10 mouse cellular contexts compared by ENCODE assay signal in genomic region chr13:59972093-59972427, GRCm38 (mm10).
A peak's percentile ranks its signal among the peaks of the same experiment; 100 is the strongest.
DNase-seq lines count a peak whose midpoint lies in the region; ATAC-seq and TF ChIP-seq lines count a peak whose summit lies in the region.
"Had no signal": no experiment of that assay in that cellular context is flagged by ENCODE, and none has a peak within 500 bp of the region (broad histone marks: within the 10 kb centered on the region; RNA-seq: fewer than 3 reads in every experiment).

No protein-coding gene starts in this region.

- no peaks in the 10 kb centered on the region for H3K9me3 ChIP-seq in forebrain, embryonic 11.5 days (ENCODE audit: control insufficient read depth, low read length)
- no peaks in the 10 kb centered on the region for H3K9me3 ChIP-seq in hindbrain, embryonic 14.5 days (ENCODE audit: control insufficient read depth, low read length)
- H3K9me3 ChIP-seq in midbrain, embryonic 15.5 days: no peaks in the 10 kb centered on the region
- no peaks in the 10 kb centered on the region for H3K9me3 ChIP-seq in liver, embryonic 11.5 days (ENCODE audit: control insufficient read depth, low read length)
- H3K9me3 ChIP-seq: liver, embryonic 12.5 days had no signal

- H3K27me3 ChIP-seq in forebrain, embryonic 11.5 days (ENCODE audit: control insufficient read depth, insufficient read depth, low read length): 0 out of 2 replicates have a peak, but pooled peaks cover 2% of the 10 kb centered on the region
- no peaks in the 10 kb centered on the region for H3K27me3 ChIP-seq in hindbrain, embryonic 14.5 days (ENCODE audit: control insufficient read depth, insufficient read depth, low read length)
- peaks cover 12% of the 10 kb centered on the region; the same call in 1 of the 2 replicates for H3K27me3 ChIP-seq in midbrain, embryonic 15.5 days (replicated peaks)
- H3K27me3 ChIP-seq in liver, embryonic 11.5 days (replicated peaks; ENCODE audit: control insufficient read depth, insufficient read depth, low read length): peaks cover 18% of the 10 kb centered on the region

- H3K36me3 ChIP-seq in forebrain, embryonic 11.5 days (ENCODE audit: control insufficient read depth, insufficient read depth, low read length): no peaks in the 10 kb centered on the region
- H3K36me3 ChIP-seq in hindbrain, embryonic 14.5 days (replicated peaks; ENCODE audit: control insufficient read depth, insufficient read depth): no peaks in the 10 kb centered on the region
- no peaks in the 10 kb centered on the region for H3K36me3 ChIP-seq in midbrain, embryonic 15.5 days (replicated peaks)
- no peaks in the 10 kb centered on the region for H3K36me3 ChIP-seq in liver, embryonic 11.5 days (ENCODE audit: control insufficient read depth, insufficient read depth, low read length)
- H3K36me3 ChIP-seq: liver, embryonic 12.5 days had no signal

- no peak overlapping the region for H3K27ac ChIP-seq in layer of hippocampus, adult 2 months
- H3K27ac ChIP-seq in forebrain, embryonic 11.5 days (ENCODE audit: low read depth, low read length): peak overlapping the region; percentile 89
- no peak overlapping the region for H3K27ac ChIP-seq in hindbrain, embryonic 14.5 days
- H3K27ac ChIP-seq in midbrain, embryonic 15.5 days: 0 out of 2 replicates have a peak overlapping the region, but pooled peaks have one; percentile 4
- H3K27ac ChIP-seq in liver, embryonic 11.5 days (ENCODE audit: low read depth, low read length): no peak overlapping the region
- H3K27ac ChIP-seq: liver, embryonic 12.5 days had no signal

- H3K9ac ChIP-seq in forebrain, embryonic 11.5 days (ENCODE audit: low read length): peak overlapping the region; percentile 14
- H3K9ac ChIP-seq in hindbrain, embryonic 14.5 days: no peak overlapping the region
- no peak overlapping the region for H3K9ac ChIP-seq in midbrain, embryonic 15.5 days
- H3K9ac ChIP-seq in liver, embryonic 11.5 days (ENCODE audit: low read depth, low read length): no peak overlapping the region
- H3K9ac ChIP-seq: liver, embryonic 12.5 days had no signal

- no peak; the same call in 1 of the 2 replicates for ATAC-seq in forebrain, embryonic 11.5 days (replicated peaks; ENCODE audit: low FRiP score)
- ATAC-seq in hindbrain, embryonic 14.5 days (ENCODE audit: low FRiP score): peak; percentile 29; the same call in 1 of the 2 replicates
- ATAC-seq in midbrain, embryonic 15.5 days (replicated peaks): peak; percentile 40
- no peak for ATAC-seq in liver, embryonic 11.5 days (replicated peaks; ENCODE audit: low FRiP score)
- ATAC-seq: liver, embryonic 12.5 days had no signal

- H3K4me3 ChIP-seq in layer of hippocampus, adult 2 months: peak overlapping the region; percentile 23; the same call in 1 of the 2 replicates
- H3K4me3 ChIP-seq in forebrain, embryonic 11.5 days (ENCODE audit: low read depth, low read length): no peak overlapping the region
- H3K4me3 ChIP-seq in hindbrain, embryonic 14.5 days (replicated peaks; ENCODE audit: low read length): no peak overlapping the region
- no peak overlapping the region for H3K4me3 ChIP-seq in midbrain, embryonic 15.5 days
- H3K4me3 ChIP-seq in liver, embryonic 11.5 days (ENCODE audit: low read depth, low read length): no peak overlapping the region

- no peak for DNase-seq in layer of hippocampus, adult 2 months (ENCODE audit: low spot score in 2 of 2)
- DNase-seq in layer of hippocampus, adult 9-10 months (ENCODE audit: low spot score): no peak
- no peak for DNase-seq in forebrain, embryonic 11.5 days (ENCODE audit: low spot score)
- no peak for DNase-seq in hindbrain, embryonic 14.5 days (ENCODE audit: low spot score)
- no peak for DNase-seq in gastrocnemius, postnatal 4 days (ENCODE audit: low spot score in 2 of 2)
- no peak for DNase-seq in liver, embryonic 11.5 days (ENCODE audit: low spot score)
- DNase-seq: gastrocnemius, postnatal 10 days; thymus, postnatal 36 days had no signal

- H3K4me2 ChIP-seq in forebrain, embryonic 11.5 days (ENCODE audit: low read depth, low read length, severe bottlenecking): peak overlapping the region; percentile 56
- peak overlapping the region; percentile 46 for H3K4me2 ChIP-seq in hindbrain, embryonic 14.5 days (replicated peaks)
- H3K4me2 ChIP-seq in midbrain, embryonic 15.5 days: peak overlapping the region; percentile 38
- no peak overlapping the region; the same call in 1 of the 2 replicates for H3K4me2 ChIP-seq in liver, embryonic 11.5 days

- 14% methylated on average over 9 of the region's 9 CpGs for WGBS in forebrain, embryonic 11.5 days
- 33% methylated on average over 9 of the region's 9 CpGs for WGBS in hindbrain, embryonic 14.5 days
- WGBS in midbrain, embryonic 15.5 days: 19% methylated on average over 9 of the region's 9 CpGs
- 63% methylated on average over 9 of the region's 9 CpGs for WGBS in liver, embryonic 11.5 days

- H3K4me1 ChIP-seq in forebrain, embryonic 11.5 days (replicated peaks; ENCODE audit: control insufficient read depth, insufficient read depth, low read length): peaks cover 28% of the 10 kb centered on the region
- H3K4me1 ChIP-seq in hindbrain, embryonic 14.5 days (replicated peaks; ENCODE audit: control insufficient read depth, insufficient read depth, low read length): 0 out of 2 replicates have a peak, but pooled peaks cover 4% of the 10 kb centered on the region
- peaks cover 27% of the 10 kb centered on the region for H3K4me1 ChIP-seq in midbrain, embryonic 15.5 days
- no peaks in the 10 kb centered on the region for H3K4me1 ChIP-seq in liver, embryonic 11.5 days (replicated peaks; ENCODE audit: control insufficient read depth, insufficient read depth, low read length)
- H3K4me1 ChIP-seq: liver, embryonic 12.5 days had no signal

- TF ChIP-seq CTCF in layer of hippocampus, adult 2 months (conservative IDR thresholded peaks at IDR 0.05): no peak

Comparison
In these comparisons a context has a peak if more than half of its experiments do, and no peak if none do; other contexts are left out.
1. H3K27ac ChIP-seq: peak in forebrain, embryonic 11.5 days (single experiment) and midbrain, embryonic 15.5 days (single experiment); none in layer of hippocampus, adult 2 months (single experiment), hindbrain, embryonic 14.5 days (single experiment) and liver, embryonic 11.5 days (single experiment).
2. ATAC-seq: peak in hindbrain, embryonic 14.5 days (single experiment) and midbrain, embryonic 15.5 days (single experiment); none in forebrain, embryonic 11.5 days (single experiment) and liver, embryonic 11.5 days (single experiment).